Mouse (Mus musculus) erythroblast, embryonic 14.5 days (primary cell): ENCODE measurements around the gene C130074G19Rik.

Experiments
- GATA1 ChIP-seq: IDR thresholded peaks from 2 replicates; pipeline ENCODE4 v1.6.1; 2012; ENCODE audit warnings: low read length, inconsistent platforms, mixed read lengths
- TAL1 ChIP-seq: IDR thresholded peaks from 3 replicates; pipeline ENCODE4 v1.6.1; 2012; ENCODE audit warnings: low read length, inconsistent platforms, mixed read lengths

DNA sequence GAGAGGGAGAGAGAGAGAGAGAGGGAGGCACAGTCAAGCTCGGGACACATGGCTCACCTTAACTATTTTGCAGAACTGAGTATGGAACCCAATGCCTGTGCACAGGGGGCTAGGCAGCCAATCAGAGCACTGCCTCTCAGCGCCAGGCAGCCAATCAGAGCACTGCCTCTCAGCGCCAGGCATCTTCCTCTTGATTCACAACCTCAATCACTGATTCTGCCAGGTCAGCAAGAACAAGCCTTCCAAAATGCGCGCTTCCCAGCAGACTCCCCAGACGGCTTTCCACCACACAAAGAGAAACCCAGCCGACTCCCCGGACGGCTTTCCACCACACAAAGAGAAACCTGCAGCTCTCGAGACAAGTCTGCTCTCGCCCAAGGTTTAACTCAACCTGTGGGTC is 60.3 kb downstream of the C130074G19Rik start:
- TF ChIP-seq GATA1, result no peak
- no peak for TF ChIP-seq TAL1
